Mouse (Mus musculus): ENCODE data around the gene Bcl6b. TPM values are rescaled to one million over a fixed set of nuclear protein-coding genes. Genes with fewer than 3 reads are reported as not detected.
A peak's percentile ranks its signal among the peaks of the same experiment; 100 is the strongest.

The Bcl6b gene
- total RNA-seq (2014; fragmentation: Nextera tagmentation) (not detected in 2 replicates), total RNA-seq (2017) (0.22 TPM in 1 of 2 replicates, not detected in the other), polyA plus RNA-seq (2012) (not detected in 2 replicates)

GRCm38 (mm10) chr11:70229260-70230010 is at the start of gene Bcl6b:
Gene Bcl6b (minus strand): TSS chr11:70229798.
- H3K27me3 ChIP-seq (ENCODE audit: insufficient read depth, low read length): peaks cover 27% of the 10 kb centered on the region
- H3K4me1 ChIP-seq (ENCODE audit: insufficient read depth, low read depth, low read length): peaks cover 50% of the 10 kb centered on the region
- DNase-seq (ENCODE audit: low spot score): no peak
- H3K36me3 ChIP-seq (replicated peaks): peaks cover 6% of the 10 kb centered on the region
- TF ChIP-seq POLR2AphosphoS5 (IDR thresholded peaks at IDR 0.05; ENCODE audit: insufficient replicate concordance, low read depth, low read length) (no peak), CTCF (IDR thresholded peaks at IDR 0.05; ENCODE audit: low read depth, low read length) (no peak), TAL1 (conservative IDR thresholded peaks at IDR 0.05; ENCODE audit: low read depth, low read length) (no peak), GATA1 (IDR thresholded peaks at IDR 0.05; ENCODE audit: borderline replicate concordance, low read length) (no peak), GATA2 (IDR thresholded peaks at IDR 0.05; ENCODE audit: borderline replicate concordance, low read depth, low read length) (no peak)
- H3K9me3 ChIP-seq (replicated peaks): no peaks in the 10 kb centered on the region
- no peak for ATAC-seq (ENCODE audit: extremely low read depth, insufficient number of reproducible peaks, low FRiP score, poor library complexity, severe bottlenecking)
- peak within 1 kb of the TSS; percentile 55; the same call in 1 of the 2 replicates for H3K4me3 ChIP-seq (ENCODE audit: low read depth, low read length)

- Histone ChIP-seq H3K36me3 (replicated peaks) (no peaks in the 10 kb centered on the region), H3K27me3 (ENCODE audit: insufficient read depth, low read length) (peaks cover 19% of the 10 kb centered on the region), H3K9me3 (replicated peaks) (no peaks in the 10 kb centered on the region), H3K4me1 (ENCODE audit: insufficient read depth, low read depth, low read length) (no peaks in the 10 kb centered on the region), H3K4me3 (ENCODE audit: low read depth, low read length) (no peak overlapping the region)
- ATAC-seq (ENCODE audit: extremely low read depth, insufficient number of reproducible peaks, low FRiP score, poor library complexity, severe bottlenecking) (no peak), DNase-seq (ENCODE audit: low spot score) (no peak)
- TF ChIP-seq CTCF (IDR thresholded peaks at IDR 0.05; ENCODE audit: low read depth, low read length) (no peak), GATA1 (IDR thresholded peaks at IDR 0.05; ENCODE audit: borderline replicate concordance, low read length) (no peak), POLR2AphosphoS5 (IDR thresholded peaks at IDR 0.05; ENCODE audit: insufficient replicate concordance, low read depth, low read length) (no peak), TAL1 (conservative IDR thresholded peaks at IDR 0.05; ENCODE audit: low read depth, low read length) (no peak), GATA2 (IDR thresholded peaks at IDR 0.05; ENCODE audit: borderline replicate concordance, low read depth, low read length) (no peak)
Measured at GRCm38 (mm10) chr11:70278961-70279360, 49.4 kb upstream of the Bcl6b start.

- Histone ChIP-seq H3K9me3 (replicated peaks) (no peaks in the 10 kb centered on the region), H3K4me3 (ENCODE audit: low read depth, low read length) (no peak overlapping the region), H3K36me3 (replicated peaks) (no peaks in the 10 kb centered on the region), H3K27me3 (ENCODE audit: insufficient read depth, low read length) (peaks cover 13% of the 10 kb centered on the region), H3K4me1 (ENCODE audit: insufficient read depth, low read depth, low read length) (no peaks in the 10 kb centered on the region)
- ATAC-seq (ENCODE audit: extremely low read depth, insufficient number of reproducible peaks, low FRiP score, poor library complexity, severe bottlenecking) (no peak), DNase-seq (ENCODE audit: low spot score) (no peak)
- TF ChIP-seq GATA1 (IDR thresholded peaks at IDR 0.05; ENCODE audit: borderline replicate concordance, low read length) (no peak), TAL1 (conservative IDR thresholded peaks at IDR 0.05; ENCODE audit: low read depth, low read length) (no peak), CTCF (IDR thresholded peaks at IDR 0.05; ENCODE audit: low read depth, low read length) (no peak), POLR2AphosphoS5 (IDR thresholded peaks at IDR 0.05; ENCODE audit: insufficient replicate concordance, low read depth, low read length) (no peak), GATA2 (IDR thresholded peaks at IDR 0.05; ENCODE audit: borderline replicate concordance, low read depth, low read length) (no peak)
Measured at GRCm38 (mm10) chr11:70271641-70272040, 42.0 kb upstream of the Bcl6b start.

- no peak for ATAC-seq (ENCODE audit: extremely low read depth, insufficient number of reproducible peaks, low FRiP score, poor library complexity, severe bottlenecking)
- TF ChIP-seq GATA1 (IDR thresholded peaks at IDR 0.05; ENCODE audit: borderline replicate concordance, low read length) (no peak), CTCF (IDR thresholded peaks at IDR 0.05; ENCODE audit: low read depth, low read length) (no peak), POLR2AphosphoS5 (IDR thresholded peaks at IDR 0.05; ENCODE audit: insufficient replicate concordance, low read depth, low read length) (no peak), GATA2 (IDR thresholded peaks at IDR 0.05; ENCODE audit: borderline replicate concordance, low read depth, low read length) (no peak), TAL1 (conservative IDR thresholded peaks at IDR 0.05; ENCODE audit: low read depth, low read length) (no peak)
- peaks cover 15% of the 10 kb centered on the region for H3K27me3 ChIP-seq (ENCODE audit: insufficient read depth, low read length)
Measured at GRCm38 (mm10) chr11:70266405-70266804, 36.8 kb upstream of the Bcl6b start.

GRCm38 (mm10) chr11:70265819-70266218 is 36.2 kb upstream of the Bcl6b start:
- DNase-seq (ENCODE audit: low spot score) (no peak), ATAC-seq (ENCODE audit: extremely low read depth, insufficient number of reproducible peaks, low FRiP score, poor library complexity, severe bottlenecking) (no peak)
- peaks cover 15% of the 10 kb centered on the region for H3K27me3 ChIP-seq (ENCODE audit: insufficient read depth, low read length)
- H3K36me3 ChIP-seq (replicated peaks): no peaks in the 10 kb centered on the region
- TF ChIP-seq GATA1 (IDR thresholded peaks at IDR 0.05; ENCODE audit: borderline replicate concordance, low read length) (no peak), GATA2 (IDR thresholded peaks at IDR 0.05; ENCODE audit: borderline replicate concordance, low read depth, low read length) (no peak), CTCF (IDR thresholded peaks at IDR 0.05; ENCODE audit: low read depth, low read length) (no peak), POLR2AphosphoS5 (IDR thresholded peaks at IDR 0.05; ENCODE audit: insufficient replicate concordance, low read depth, low read length) (no peak), TAL1 (conservative IDR thresholded peaks at IDR 0.05; ENCODE audit: low read depth, low read length) (no peak)
- no peaks in the 10 kb centered on the region for H3K4me1 ChIP-seq (ENCODE audit: insufficient read depth, low read depth, low read length)
- H3K4me3 ChIP-seq (ENCODE audit: low read depth, low read length): no peak overlapping the region
- no peaks in the 10 kb centered on the region for H3K9me3 ChIP-seq (replicated peaks)

More at GRCm38 (mm10) chr11:70266405-70266804, 36.8 kb upstream of the Bcl6b start:
- no peak overlapping the region for H3K4me3 ChIP-seq (ENCODE audit: low read depth, low read length)
- H3K36me3 ChIP-seq (replicated peaks): no peaks in the 10 kb centered on the region
- no peaks in the 10 kb centered on the region for H3K4me1 ChIP-seq (ENCODE audit: insufficient read depth, low read depth, low read length)
- H3K9me3 ChIP-seq (replicated peaks): no peaks in the 10 kb centered on the region
- no peak for DNase-seq (ENCODE audit: low spot score)

GRCm38 (mm10) chr11:70265252-70265651 is 35.7 kb upstream of the Bcl6b start:
- ATAC-seq (ENCODE audit: extremely low read depth, insufficient number of reproducible peaks, low FRiP score, poor library complexity, severe bottlenecking) (no peak), DNase-seq (ENCODE audit: low spot score) (no peak)
- no peak overlapping the region for H3K4me3 ChIP-seq (ENCODE audit: low read depth, low read length)

More at GRCm38 (mm10) chr11:70265252-70265651, 35.7 kb upstream of the Bcl6b start:
- Histone ChIP-seq H3K27me3 (ENCODE audit: insufficient read depth, low read length) (peaks cover 15% of the 10 kb centered on the region), H3K9me3 (replicated peaks) (no peaks in the 10 kb centered on the region), H3K36me3 (replicated peaks) (no peaks in the 10 kb centered on the region), H3K4me1 (ENCODE audit: insufficient read depth, low read depth, low read length) (no peaks in the 10 kb centered on the region)
- TF ChIP-seq GATA1 (IDR thresholded peaks at IDR 0.05; ENCODE audit: borderline replicate concordance, low read length): no peak
